Mouse (Mus musculus): ENCODE data around the gene Frrs1. TPM values are rescaled to one million over a fixed set of nuclear protein-coding genes. Genes with fewer than 3 reads are reported as not detected.
A peak's percentile ranks its signal among the peaks of the same experiment; 100 is the strongest.

Frrs1 gene
- polyA plus RNA-seq, 1 experiment from 2014 or later, result 37.6 TPM

DNA sequence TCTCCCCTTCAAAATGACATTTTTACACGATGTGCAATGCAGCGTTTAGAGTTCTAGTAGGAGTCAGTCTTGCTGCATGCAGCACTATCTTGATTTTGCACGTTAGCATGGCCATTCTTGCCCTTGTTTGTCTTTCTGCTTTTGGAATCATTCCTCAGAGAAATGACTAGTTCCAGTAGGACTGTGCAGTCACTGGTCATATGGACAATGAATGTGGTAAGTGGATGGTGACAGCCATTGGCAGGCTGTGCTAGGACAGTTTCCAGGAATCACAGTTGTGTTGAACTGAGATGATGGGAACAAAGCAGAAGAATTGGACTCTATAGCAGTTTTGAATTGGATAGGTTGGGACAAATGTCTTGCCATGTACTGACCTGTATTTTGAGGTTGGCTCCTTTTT is 55.7 kb downstream of the Frrs1 start:
- 63% methylated on average over 3 of the region's 3 CpGs for WGBS (ENCODE audit: insufficient replicate concordance)
- no peaks in the 10 kb centered on the region for H3K4me1 ChIP-seq (replicated peaks)
- H3K4me3 ChIP-seq (replicated peaks), result no peak overlapping the region
- no peaks in the 10 kb centered on the region for H3K27me3 ChIP-seq
- DNase-seq (no peak), ATAC-seq (ENCODE audit: low read depth) (no peak)
- H3K9ac ChIP-seq, result no peak overlapping the region
- H3K36me3 ChIP-seq, result no peaks in the 10 kb centered on the region
- H3K9me3 ChIP-seq (replicated peaks), result no peaks in the 10 kb centered on the region
- H3K27ac ChIP-seq, result no peak overlapping the region
- no peak overlapping the region for H3K4me2 ChIP-seq

DNA sequence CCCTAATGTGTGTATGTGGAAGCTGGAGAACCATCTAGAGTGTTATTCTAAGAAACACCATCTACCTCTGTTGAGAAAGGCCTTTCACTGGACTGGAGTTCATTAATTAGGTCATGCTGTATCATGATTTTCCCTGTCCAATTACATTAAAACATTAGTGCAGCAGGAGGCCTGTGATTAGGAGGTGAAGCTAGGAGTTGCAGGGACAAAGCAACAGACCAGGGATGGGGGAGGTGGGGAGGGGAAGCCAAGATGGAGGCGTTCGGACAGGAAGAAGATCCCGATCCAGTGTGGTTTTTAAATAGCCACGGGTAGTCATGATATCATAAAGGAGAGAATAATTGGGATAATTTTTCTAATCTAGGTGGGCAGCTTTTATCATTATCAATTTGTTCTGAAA is 57.8 kb downstream of the Frrs1 start:
- Histone ChIP-seq H3K9ac (no peak overlapping the region), H3K9me3 (replicated peaks) (no peaks in the 10 kb centered on the region), H3K4me3 (replicated peaks) (no peak overlapping the region), H3K27me3 (no peaks in the 10 kb centered on the region), H3K36me3 (no peaks in the 10 kb centered on the region), H3K4me1 (replicated peaks) (no peaks in the 10 kb centered on the region), H3K4me2 (no peak overlapping the region), H3K27ac (no peak overlapping the region)
- DNase-seq (no peak), ATAC-seq (ENCODE audit: low read depth) (no peak)
- WGBS (ENCODE audit: insufficient replicate concordance), result 69% methylated on average over 4 of the region's 4 CpGs

DNA sequence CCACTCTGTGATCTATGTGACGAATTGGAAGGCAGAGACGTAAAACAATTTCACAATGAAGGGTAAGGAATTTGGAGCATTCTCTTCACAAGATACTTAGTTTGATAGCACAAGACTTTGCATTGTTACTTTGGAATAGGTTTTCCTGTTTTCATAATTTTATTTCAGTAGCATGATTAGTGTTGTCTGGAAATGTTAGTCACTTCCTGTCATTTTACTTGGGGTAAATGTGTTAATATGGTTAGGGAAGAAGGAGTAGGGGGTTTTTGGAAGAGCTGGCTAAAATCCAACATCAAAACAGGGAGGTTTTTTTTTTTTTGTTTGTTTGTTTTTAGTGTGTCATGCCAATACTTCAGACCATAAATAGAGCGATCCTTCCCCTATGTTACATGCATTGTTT is 62.3 kb downstream of the Frrs1 start:
- Histone ChIP-seq H3K36me3 (0 out of 2 replicates have a peak, but pooled peaks cover 4% of the 10 kb centered on the region), H3K4me1 (replicated peaks) (no peaks in the 10 kb centered on the region), H3K27ac (no peak overlapping the region), H3K9ac (no peak overlapping the region), H3K9me3 (replicated peaks) (no peaks in the 10 kb centered on the region), H3K4me2 (no peak overlapping the region), H3K4me3 (replicated peaks) (no peak overlapping the region), H3K27me3 (no peaks in the 10 kb centered on the region; the same call in 1 of the 2 replicates)
- ATAC-seq (ENCODE audit: low read depth), result no peak
- 62% methylated on average over 3 of the region's 3 CpGs for WGBS (ENCODE audit: insufficient replicate concordance)
- DNase-seq, result no peak

DNA sequence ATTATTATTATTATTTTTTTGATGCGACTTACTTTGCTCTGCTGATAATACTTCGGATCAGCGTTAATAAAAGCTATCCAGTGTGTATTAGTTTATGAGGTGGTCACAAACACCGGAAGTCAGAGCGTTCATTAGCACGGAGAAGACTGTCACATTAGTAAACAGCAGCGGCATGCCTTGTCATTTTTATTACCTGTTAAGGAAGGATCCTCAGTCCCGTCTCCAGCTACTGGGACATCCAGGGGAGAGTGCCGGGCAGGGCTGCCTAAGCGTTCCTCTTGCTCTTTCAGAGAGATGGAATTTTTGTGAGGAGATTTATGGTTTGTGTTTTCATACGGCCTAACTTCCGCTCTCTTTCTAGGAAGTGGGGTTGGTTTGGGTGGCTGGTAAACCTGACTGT is 63.8 kb downstream of the Frrs1 start:
- ATAC-seq (ENCODE audit: low read depth) (no peak), DNase-seq (no peak)
- H3K36me3 ChIP-seq, result 0 out of 2 replicates have a peak, but pooled peaks cover 4% of the 10 kb centered on the region
- no peak overlapping the region for H3K4me3 ChIP-seq (replicated peaks)
- 70% methylated on average over 12 of the region's 12 CpGs for WGBS (ENCODE audit: insufficient replicate concordance)
- H3K4me2 ChIP-seq, result no peak overlapping the region
- H3K27ac ChIP-seq, result no peak overlapping the region
- no peaks in the 10 kb centered on the region for H3K9me3 ChIP-seq (replicated peaks)
- H3K9ac ChIP-seq, result no peak overlapping the region
- no peaks in the 10 kb centered on the region for H3K4me1 ChIP-seq (replicated peaks)
- H3K27me3 ChIP-seq, result no peaks in the 10 kb centered on the region; the same call in 1 of the 2 replicates

DNA sequence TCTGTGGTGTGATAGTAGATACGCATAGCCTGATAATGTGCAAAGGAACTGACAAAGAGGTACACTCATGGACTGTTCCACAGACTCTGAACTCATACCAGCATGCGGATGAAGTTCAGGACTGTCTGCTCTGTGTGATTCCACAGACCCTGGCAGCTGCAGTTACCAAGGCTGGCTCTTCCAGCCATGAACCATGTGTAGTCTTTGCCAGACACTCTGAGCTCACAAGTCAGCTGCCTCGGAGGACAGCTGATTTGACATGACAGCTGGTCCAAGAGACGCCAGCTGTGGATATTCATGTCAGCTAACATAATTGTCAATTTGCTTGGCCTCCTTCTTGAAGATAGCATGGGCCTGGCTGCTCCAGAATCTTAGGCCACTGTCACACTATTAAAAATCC is 69.7 kb downstream of the Frrs1 start:
- Histone ChIP-seq H3K27ac (no peak overlapping the region), H3K4me1 (replicated peaks) (no peaks in the 10 kb centered on the region), H3K36me3 (no peaks in the 10 kb centered on the region), H3K4me3 (replicated peaks) (no peak overlapping the region), H3K27me3 (no peaks in the 10 kb centered on the region; the same call in 1 of the 2 replicates), H3K4me2 (no peak overlapping the region), H3K9ac (no peak overlapping the region), H3K9me3 (replicated peaks) (no peaks in the 10 kb centered on the region)
- no peak for ATAC-seq (ENCODE audit: low read depth)
- 69% methylated on average over 4 of the region's 4 CpGs for WGBS (ENCODE audit: insufficient replicate concordance)
- no peak for DNase-seq

DNA sequence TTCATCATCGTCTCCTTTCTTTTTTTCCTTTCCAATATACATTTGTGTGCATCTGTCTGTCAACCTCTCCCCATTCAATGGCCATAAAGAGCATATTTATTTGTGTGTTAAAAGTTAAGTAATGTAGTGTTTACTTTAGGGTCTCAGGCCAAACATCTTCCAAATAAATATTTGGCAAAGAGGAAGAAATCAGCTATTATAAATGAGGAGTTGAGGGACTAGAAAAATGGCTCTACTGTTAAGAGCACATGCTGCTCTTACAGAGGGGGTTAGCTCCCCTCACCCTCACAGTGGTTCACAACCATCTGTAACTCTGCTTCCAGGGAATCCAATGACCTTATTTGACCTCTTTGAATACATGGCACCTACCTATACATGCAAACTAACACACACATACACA is 73.9 kb downstream of the Frrs1 start:
- no peak for ATAC-seq (ENCODE audit: low read depth)
- 55% methylated on average over 1 of the region's 1 CpGs for whole genome bisulfite sequencing (ENCODE audit: insufficient replicate concordance)
- no peak overlapping the region for H3K27ac ChIP-seq
- no peaks in the 10 kb centered on the region for H3K36me3 ChIP-seq
- no peak for DNase-seq
- H3K4me2 ChIP-seq, result no peak overlapping the region
- no peaks in the 10 kb centered on the region for H3K4me1 ChIP-seq (replicated peaks)
- H3K9ac ChIP-seq, result no peak overlapping the region
- H3K4me3 ChIP-seq (replicated peaks), result no peak overlapping the region
- no peaks in the 10 kb centered on the region for H3K27me3 ChIP-seq
- H3K9me3 ChIP-seq (replicated peaks), result no peaks in the 10 kb centered on the region

DNA sequence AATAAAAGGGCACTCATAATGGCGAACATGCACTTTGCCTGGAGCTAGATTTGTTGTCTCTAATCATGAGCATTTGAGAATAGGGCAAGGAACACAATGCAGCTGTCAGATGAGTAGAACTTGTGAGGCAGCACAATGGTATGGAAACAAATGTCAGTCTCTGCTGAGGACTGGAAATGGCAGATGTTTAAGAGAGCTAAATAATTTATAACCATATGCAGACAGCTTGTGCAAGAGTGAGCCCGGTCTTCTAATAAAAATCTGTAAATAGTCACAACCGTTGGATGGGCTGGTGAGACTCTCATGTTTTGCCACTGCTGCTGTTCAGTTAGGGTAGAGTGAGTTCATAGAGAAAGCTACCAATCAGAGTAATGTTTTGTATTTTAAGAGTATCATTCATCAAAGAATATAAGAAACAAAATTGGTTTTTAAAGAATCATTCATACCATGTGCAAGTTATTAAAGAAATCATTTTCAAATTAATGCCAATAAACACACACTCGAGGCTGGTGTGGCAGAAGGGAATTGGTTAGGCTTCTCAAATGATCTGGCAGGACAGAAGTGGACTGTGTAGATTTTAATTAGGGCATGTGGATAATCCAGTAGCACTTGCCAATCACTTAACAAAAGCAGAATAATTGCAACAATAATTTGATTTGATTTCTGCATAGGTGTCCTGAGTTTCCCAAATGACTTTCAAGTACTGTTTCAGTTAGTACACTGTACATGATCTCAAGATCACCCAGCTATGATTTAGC is 77.8 kb downstream of the Frrs1 start:
- no peak overlapping the region for H3K9ac ChIP-seq
- no peaks in the 10 kb centered on the region for H3K27me3 ChIP-seq
- DNase-seq (no peak), ATAC-seq (ENCODE audit: low read depth) (no peak)
- no peak overlapping the region for H3K4me2 ChIP-seq
- H3K4me3 ChIP-seq (replicated peaks), result no peak overlapping the region
- H3K4me1 ChIP-seq (replicated peaks), result no peaks in the 10 kb centered on the region
- H3K27ac ChIP-seq, result no peak overlapping the region
- H3K36me3 ChIP-seq, result no peaks in the 10 kb centered on the region
- 57% methylated on average over 4 of the region's 4 CpGs for WGBS (ENCODE audit: insufficient replicate concordance)
- H3K9me3 ChIP-seq (replicated peaks), result no peaks in the 10 kb centered on the region

DNA sequence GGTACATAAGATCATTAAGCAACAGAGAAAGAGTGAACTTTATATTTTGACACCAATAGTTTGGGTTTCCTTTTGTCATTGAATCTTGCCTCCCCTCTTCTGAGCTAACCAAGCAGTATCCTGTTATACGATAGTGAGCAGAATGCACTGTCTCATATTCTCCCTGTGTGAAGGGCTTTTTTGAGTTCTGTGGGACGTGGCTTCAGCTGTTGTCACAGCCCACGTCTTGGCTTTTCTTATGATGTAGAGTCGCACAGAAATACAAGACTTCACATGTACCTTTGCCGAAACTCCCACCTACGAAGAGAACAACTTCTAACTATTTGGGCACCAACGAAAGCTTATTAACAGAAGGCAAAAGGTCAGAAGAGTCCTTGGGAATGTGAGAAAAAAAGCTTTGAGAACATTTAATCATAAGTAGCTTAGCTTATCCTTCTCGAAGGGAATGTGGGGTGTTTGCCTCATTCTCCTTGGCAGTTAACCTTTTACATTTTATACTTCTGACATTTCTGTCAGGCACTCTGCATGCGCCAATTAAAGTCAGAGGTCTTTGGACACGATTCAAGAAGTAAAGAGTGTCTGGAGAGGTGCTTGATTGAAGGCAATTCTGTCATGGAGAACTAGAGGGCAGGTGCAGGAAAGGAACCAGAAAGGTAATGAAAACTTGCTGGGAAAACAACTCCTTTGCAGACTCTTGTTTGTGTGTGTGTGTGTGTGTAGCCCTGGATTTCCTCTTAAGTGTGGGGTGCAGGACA is 81.7 kb downstream of the Frrs1 start:
- Histone ChIP-seq H3K36me3 (no peaks in the 10 kb centered on the region), H3K9me3 (replicated peaks) (no peaks in the 10 kb centered on the region), H3K27me3 (no peaks in the 10 kb centered on the region), H3K9ac (no peak overlapping the region), H3K4me1 (replicated peaks) (no peaks in the 10 kb centered on the region), H3K4me2 (no peak overlapping the region), H3K27ac (no peak overlapping the region), H3K4me3 (replicated peaks) (no peak overlapping the region)
- ATAC-seq (ENCODE audit: low read depth), result no peak
- WGBS (ENCODE audit: insufficient replicate concordance), result 65% methylated on average over 10 of the region's 10 CpGs
- no peak for DNase-seq

DNA sequence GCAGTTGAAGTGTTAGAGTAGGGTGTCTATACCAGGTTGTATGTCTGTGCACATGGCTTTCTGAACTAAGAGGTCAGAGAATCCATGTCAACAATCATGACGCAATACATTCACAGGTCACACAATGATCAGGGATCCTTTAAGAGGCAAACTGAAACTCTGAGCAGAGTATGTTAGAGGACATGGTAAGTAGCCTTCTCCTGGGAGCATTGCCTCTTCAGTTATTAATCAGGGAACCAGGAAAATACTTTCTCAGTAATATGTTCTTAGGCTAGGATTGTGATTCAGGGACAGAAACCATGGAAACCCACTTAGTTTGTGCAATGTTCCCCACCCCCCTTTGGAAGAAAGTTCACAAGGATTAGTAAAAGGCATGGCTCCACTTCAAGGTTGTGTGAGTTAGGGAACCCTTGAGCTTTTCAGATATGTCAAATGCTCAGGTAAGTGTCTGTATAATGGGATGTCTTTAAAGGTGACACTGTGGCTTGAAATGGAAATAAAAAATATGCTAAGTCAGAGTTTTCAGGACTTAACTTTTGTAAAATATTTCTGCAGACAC is 82.4 kb downstream of the Frrs1 start:
- Histone ChIP-seq H3K4me1 (replicated peaks) (no peaks in the 10 kb centered on the region), H3K9me3 (replicated peaks) (no peaks in the 10 kb centered on the region), H3K36me3 (no peaks in the 10 kb centered on the region), H3K9ac (no peak overlapping the region), H3K27me3 (no peaks in the 10 kb centered on the region), H3K4me3 (replicated peaks) (no peak overlapping the region), H3K4me2 (no peak overlapping the region), H3K27ac (no peak overlapping the region)
- 69% methylated on average over 1 of the region's 1 CpGs for whole genome bisulfite sequencing (ENCODE audit: insufficient replicate concordance)
- 0 out of 2 replicates have a peak, but pooled peaks have one; percentile 34 for ATAC-seq (ENCODE audit: low read depth)
- no peak for DNase-seq

DNA sequence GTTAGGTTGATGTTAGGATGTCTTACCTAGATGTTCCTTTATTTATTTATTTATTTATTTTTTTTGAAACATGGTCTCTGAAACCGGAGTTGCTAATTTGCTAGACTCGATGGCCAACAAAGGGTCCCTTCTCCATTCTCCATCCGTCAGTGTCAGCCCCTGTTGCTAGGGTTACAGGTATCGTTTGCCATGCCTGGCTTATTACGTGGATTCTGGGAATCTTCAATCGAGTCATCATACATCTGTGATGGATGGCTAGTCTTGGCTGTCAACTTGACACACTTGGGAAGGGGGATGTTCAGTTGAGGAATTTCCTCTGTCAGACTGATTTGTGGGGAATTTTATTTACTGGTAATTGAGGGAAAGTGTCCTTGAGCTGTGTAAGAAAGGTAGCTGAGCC is 83.5 kb downstream of the Frrs1 start:
- no peak for DNase-seq
- Histone ChIP-seq H3K9me3 (replicated peaks) (no peaks in the 10 kb centered on the region), H3K27ac (no peak overlapping the region), H3K36me3 (no peaks in the 10 kb centered on the region), H3K4me3 (replicated peaks) (no peak overlapping the region), H3K9ac (no peak overlapping the region), H3K27me3 (no peaks in the 10 kb centered on the region), H3K4me2 (no peak overlapping the region), H3K4me1 (replicated peaks) (no peaks in the 10 kb centered on the region)
- ATAC-seq (ENCODE audit: low read depth), result no peak
- 59% methylated on average over 6 of the region's 6 CpGs for WGBS (ENCODE audit: insufficient replicate concordance)

DNA sequence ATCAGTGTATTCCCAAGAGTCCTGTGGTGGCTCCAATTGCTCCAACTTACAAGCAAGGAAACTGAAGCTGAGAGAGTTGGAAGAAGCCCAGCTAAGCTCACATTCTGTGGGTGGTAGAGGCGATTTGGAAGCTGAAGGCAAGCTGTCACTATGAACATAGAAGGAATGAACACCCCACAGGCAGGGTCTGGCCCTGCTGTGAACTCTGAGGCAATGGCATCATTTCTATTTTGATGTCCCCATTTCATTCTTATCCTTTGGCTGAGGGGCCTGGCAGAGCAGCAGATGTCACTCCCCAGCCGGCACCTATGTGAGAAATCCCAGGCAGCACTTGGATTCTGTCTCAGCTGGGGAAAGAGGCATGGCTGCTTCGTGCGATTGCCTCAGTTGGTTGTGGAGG is 84.2 kb downstream of the Frrs1 start:
- no peaks in the 10 kb centered on the region for H3K9me3 ChIP-seq (replicated peaks)
- H3K27me3 ChIP-seq, result no peaks in the 10 kb centered on the region
- no peak for DNase-seq
- no peak overlapping the region for H3K4me3 ChIP-seq (replicated peaks)
- H3K9ac ChIP-seq, result no peak overlapping the region
- no peaks in the 10 kb centered on the region for H3K4me1 ChIP-seq (replicated peaks)
- H3K27ac ChIP-seq, result no peak overlapping the region
- H3K4me2 ChIP-seq, result no peak overlapping the region
- no peaks in the 10 kb centered on the region for H3K36me3 ChIP-seq
- 59% methylated on average over 4 of the region's 4 CpGs for WGBS (ENCODE audit: insufficient replicate concordance)
- no peak for ATAC-seq (ENCODE audit: low read depth)

All from liver, embryonic 13.5 days (tissue).